Mouse (Mus musculus) heart, postnatal 0 days (tissue): Measurements from ENCODE around the gene Ptpn3. TPM values are rescaled to one million over a fixed set of nuclear protein-coding genes. Genes with fewer than 3 reads are reported as not detected.
A peak's percentile ranks its signal among the peaks of the same experiment; 100 is the strongest.

ENCODE experiments used
- ATAC-seq: fragments of 200-750 bp; cut with Nextera tagmentation; 2 replicates; pipeline ENCODE4 v1.8.0; 2017; ENCODE audit warnings: low read depth, moderate number of reproducible peaks, moderate library complexity; ENCODE audit not compliant: insufficient read depth
- DNase-seq: peaks from one replicate; pipeline ENCODE4 v3.0.0-alpha.2; 2016; ENCODE audit warnings: low spot score
- H3K27ac ChIP-seq: fragments of 300-500 bp; sonication (generic); 2 replicates; pipeline ENCODE4 v1.5.1; 2014; ENCODE audit warnings: low read depth, mild to moderate bottlenecking
- H3K27me3 ChIP-seq: fragments of 300-500 bp; sonication (generic); 2 replicates; pipeline ENCODE4 v1.6.1; 2014; ENCODE audit warnings: low read length, mixed read lengths; ENCODE audit not compliant: control insufficient read depth, insufficient read depth
- H3K36me3 ChIP-seq: fragments of 300-500 bp; sonication (generic); replicated peaks from 2 replicates; pipeline ENCODE4 v1.6.1; 2014; ENCODE audit warnings: low read length, mixed read lengths; ENCODE audit not compliant: control insufficient read depth, insufficient read depth
- H3K4me1 ChIP-seq: fragments of 300-500 bp; sonication (generic); 2 replicates; pipeline ENCODE4 v1.6.1; 2014; ENCODE audit warnings: antibody characterized with exemption; ENCODE audit not compliant: control insufficient read depth, insufficient read depth
- H3K4me2 ChIP-seq: fragments of 300-500 bp; sonication (generic); 2 replicates; pipeline ENCODE4 v1.6.1; 2014; ENCODE audit warnings: low read depth, mild to moderate bottlenecking, low read length, moderate library complexity
- H3K4me3 ChIP-seq: fragments of 300-500 bp; sonication (generic); 2 replicates; pipeline ENCODE4 v1.5.1; 2014; ENCODE audit warnings: low read depth, low read length
- H3K9ac ChIP-seq: fragments of 300-500 bp; sonication (generic); replicated peaks from 2 replicates; pipeline ENCODE4 v1.6.1; 2014; ENCODE audit warnings: low read depth, low read length, mixed read lengths
- H3K9me3 ChIP-seq: fragments of 300-500 bp; sonication (generic); replicated peaks from 2 replicates; pipeline ENCODE4 v1.6.1; 2016; ENCODE audit warnings: low read length; ENCODE audit not compliant: control insufficient read depth
- CTCF ChIP-seq: IDR thresholded peaks from 2 replicates; pipeline ENCODE4 v1.5.1; 2016; ENCODE audit warnings: antibody characterized with exemption, control low read depth, low read depth
- EP300 ChIP-seq: IDR thresholded peaks from 2 replicates; pipeline ENCODE4 v1.6.1; 2016; ENCODE audit warnings: antibody characterized with exemption, low read depth
- WGBS: fragments of 180-500 bp; shearing (Covaris S2); extraction: QIAGEN DNeasy Blood & Tissue Kit; methylation state at CpG from one replicate; pipeline ENCODE4 v1.1.7; 2014; 5-methylcytosine and 5-hydroxymethylcytosine counted together
- polyA plus RNA-seq: library from polyadenylated mRNA; unstranded; fragments of >200 nt; fragmentation: Nextera tagmentation; extraction: Ambion mirVana; gene quantifications from 2 replicates; pipeline ENCODE4 v1.2.1, GENCODE M21; 2015
- total RNA-seq: library from RNA; depleted of rRNA; stranded (reverse); fragments of >200 nt; gene quantifications from 2 replicates; pipeline ENCODE4 v1.2.3, GENCODE M21; 2014; ENCODE audit warnings: low replicate concordance; rRNA removed

Ptpn3 gene
- total and polyA plus RNA-seq, 2 experiments from 2014 or later = 2.3 to 3.4 TPM

- H3K27ac ChIP-seq = no peak overlapping the region
- H3K9ac ChIP-seq = no peak overlapping the region
- ATAC-seq = no peak
- no peaks in the 10 kb centered on the region for H3K4me1 ChIP-seq
- no peaks in the 10 kb centered on the region for H3K36me3 ChIP-seq
- TF ChIP-seq CTCF (no peak), EP300 (no peak)
- no peak for DNase-seq
- 16% methylated on average over 26 of the region's 26 CpGs for WGBS
- no peaks in the 10 kb centered on the region for H3K9me3 ChIP-seq
- peaks cover 45% of the 10 kb centered on the region for H3K27me3 ChIP-seq
- H3K4me3 ChIP-seq = peak overlapping the region; percentile 61
- H3K4me2 ChIP-seq = peak overlapping the region; percentile 96
Observed at GRCm38 (mm10) chr4:57141908-57142361, 159.7 kb downstream of the Ptpn3 start.

- Histone ChIP-seq H3K27ac (no peak overlapping the region), H3K4me3 (no peak overlapping the region), H3K27me3 (peaks cover 45% of the 10 kb centered on the region), H3K4me1 (no peaks in the 10 kb centered on the region), H3K36me3 (no peaks in the 10 kb centered on the region), H3K9ac (no peak overlapping the region), H3K4me2 (no peak overlapping the region), H3K9me3 (no peaks in the 10 kb centered on the region)
- 59% methylated on average over 15 of the region's 15 CpGs for WGBS
- no peak for TF ChIP-seq CTCF
- no peak for TF ChIP-seq EP300
- ATAC-seq (no peak), DNase-seq (no peak)
Observed at GRCm38 (mm10) chr4:57140992-57141717, 160.5 kb downstream of the Ptpn3 start.

Other genes with a start within 250 kb of the Ptpn3 start
- 0.19 and 3.1 TPM in 2 replicates for gene Epb41l4b, start 158.4 kb downstream of the Ptpn3 start, total RNA-seq
- gene Epb41l4b, start 158.4 kb downstream of the Ptpn3 start, polyA plus RNA-seq = 0.34 and 0.37 TPM in 2 replicates
- 3.1 and 12.6 TPM in 2 replicates for gene Palm2, start 132.4 kb upstream of the Ptpn3 start, total RNA-seq
- 5.0 and 6.6 TPM in 2 replicates for gene Palm2, start 132.4 kb upstream of the Ptpn3 start, polyA plus RNA-seq